Mouse (Mus musculus): Measurements from ENCODE around the gene Scarb2. TPM values are rescaled to one million over a fixed set of nuclear protein-coding genes. Genes with fewer than 3 reads are reported as not detected.

The Scarb2 gene
- polyA plus RNA-seq, 1 experiment from 2014 or later: 8.7 TPM

DNA sequence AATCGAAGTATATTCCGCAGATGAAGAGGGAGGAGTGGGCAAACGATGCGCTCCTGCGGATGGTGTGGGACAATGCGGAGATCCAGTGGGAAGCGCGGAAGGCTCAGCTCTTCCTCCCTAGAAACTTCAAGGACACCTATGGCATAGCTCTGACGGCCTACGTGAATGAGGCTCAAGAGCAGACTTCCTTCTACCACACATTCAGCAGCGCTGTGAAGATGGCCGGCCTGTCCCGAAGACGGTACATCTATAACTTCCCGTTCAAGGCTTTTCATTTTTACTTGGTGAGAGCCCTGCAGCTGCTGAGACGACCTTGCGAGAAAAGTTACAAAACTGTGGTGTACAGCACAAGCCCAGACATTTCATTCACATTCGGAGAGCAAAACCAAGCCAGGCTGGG is 114.1 kb downstream of the Scarb2 start:
- no peak overlapping the region for H3K9ac ChIP-seq (replicated peaks; ENCODE audit: low read length)
- no peak for ATAC-seq (replicated peaks; ENCODE audit: insufficient number of reproducible peaks, low FRiP score, low TSS enrichment, low read depth)
- no peaks in the 10 kb centered on the region for H3K9me3 ChIP-seq (replicated peaks; ENCODE audit: control insufficient read depth, low read length)
- H3K27ac ChIP-seq (replicated peaks; ENCODE audit: low read depth, low read length): no peak overlapping the region
- peak overlapping the region; percentile 2 for H3K4me2 ChIP-seq (ENCODE audit: low read depth, low read length)
- DNase-seq (ENCODE audit: low spot score): no peak
- H3K27me3 ChIP-seq (ENCODE audit: control insufficient read depth, insufficient read depth, low read length): peaks cover 13% of the 10 kb centered on the region
- WGBS: 35% methylated on average over 18 of the region's 18 CpGs
- H3K36me3 ChIP-seq (replicated peaks; ENCODE audit: control insufficient read depth, insufficient read depth, low read depth, low read length): no peaks in the 10 kb centered on the region
- H3K4me3 ChIP-seq (ENCODE audit: low read depth, low read length): no peak overlapping the region
- H3K4me1 ChIP-seq (ENCODE audit: control insufficient read depth, insufficient read depth, low read length): no peaks in the 10 kb centered on the region

Small RNAs within 50 kb of the gene (microRNA-seq; reads per million reads assigned to microRNA genes)
- gene Mir6415 (ENCODE audit: borderline number of aligned reads): not detected

Other genes starting within 250 kb of the Scarb2 start
- gene Naaa, start 228.7 kb downstream of the Scarb2 start, polyA plus RNA-seq (2014; fragmentation: Nextera tagmentation; extraction: Ambion mirVana): 2.9 and 4.1 TPM in 2 replicates
- gene Sdad1, start 196.4 kb downstream of the Scarb2 start, polyA plus RNA-seq (2014; fragmentation: Nextera tagmentation; extraction: Ambion mirVana): 39.5 and 41.2 TPM in 2 replicates
- gene Cxcl9, start 178.8 kb downstream of the Scarb2 start, polyA plus RNA-seq (2014; fragmentation: Nextera tagmentation; extraction: Ambion mirVana): not detected in 2 replicates
- 1.4 and 2.6 TPM in 2 replicates for gene Art3, start 175.0 kb downstream of the Scarb2 start, polyA plus RNA-seq (2014; fragmentation: Nextera tagmentation; extraction: Ambion mirVana)
- 0.38 TPM in 1 of 2 replicates, not detected in the other for gene Cxcl10, start 157.9 kb downstream of the Scarb2 start, polyA plus RNA-seq (2014; fragmentation: Nextera tagmentation; extraction: Ambion mirVana)
- 69.5 and 75.7 TPM in 2 replicates for gene Nup54, start 71.6 kb downstream of the Scarb2 start, polyA plus RNA-seq (2014; fragmentation: Nextera tagmentation; extraction: Ambion mirVana)
- not detected in 2 replicates for gene Fam47e, start 48.2 kb upstream of the Scarb2 start, polyA plus RNA-seq (2014; fragmentation: Nextera tagmentation; extraction: Ambion mirVana)
- gene Stbd1, start 96.2 kb upstream of the Scarb2 start, polyA plus RNA-seq (2014; fragmentation: Nextera tagmentation; extraction: Ambion mirVana): 8.9 and 10.0 TPM in 2 replicates
- gene Ccdc158, start 168.4 kb upstream of the Scarb2 start, polyA plus RNA-seq (2014; fragmentation: Nextera tagmentation; extraction: Ambion mirVana): 0.33 and 0.72 TPM in 2 replicates
- gene Shroom3, start 176.6 kb upstream of the Scarb2 start, polyA plus RNA-seq (2014; fragmentation: Nextera tagmentation; extraction: Ambion mirVana): 2.2 and 4.5 TPM in 2 replicates